Mouse (Mus musculus) heart, adult 9 months (tissue): ENCODE results near the gene Efhb.

Source experiments
- DNase-seq, 2 experiments: peaks; one replicate each; pipeline ENCODE4 v3.0.0; 2022; ENCODE audit warnings: low spot score in 2 of 2

The Efhb gene

GRCm38 (mm10) chr17:53462603-53463495 is at the start of gene Efhb:
Gene Efhb, minus strand, starts transcription at chr17:53463321.
- DNase-seq = peak; percentile 87 to 94

GRCm38 (mm10) chr17:53512311-53512951 is 49.3 kb upstream of the Efhb start:
- peak in 1 of 2 experiments; percentile 26 for DNase-seq

- DNase-seq = no peak
Measured at GRCm38 (mm10) chr17:53502966-53503365, 39.8 kb upstream of the Efhb start.

GRCm38 (mm10) chr17:53489007-53489378 is 25.9 kb upstream of the Efhb start:
- DNase-seq = no peak

- DNase-seq = no peak
Measured at GRCm38 (mm10) chr17:53488291-53489006, 25.3 kb upstream of the Efhb start.

- DNase-seq = no peak
Measured at GRCm38 (mm10) chr17:53480433-53480832, 17.3 kb upstream of the Efhb start.

- peak; percentile 58 to 63 for DNase-seq
Measured at GRCm38 (mm10) chr17:53479604-53480041, 16.5 kb upstream of the Efhb start.

GRCm38 (mm10) chr17:53478858-53479603 is 15.9 kb upstream of the Efhb start, which contains the start of gene Rab5a:
Gene Rab5a, plus strand, starts transcription at chr17:53479234.
- peak; percentile 100 for DNase-seq

- DNase-seq = no peak
Measured at GRCm38 (mm10) chr17:53478066-53478857, 15.1 kb upstream of the Efhb start.

GRCm38 (mm10) chr17:53468697-53469096 is 5.6 kb upstream of the Efhb start:
- DNase-seq = no peak

- DNase-seq = no peak
Measured at GRCm38 (mm10) chr17:53465569-53465968, 2.4 kb upstream of the Efhb start.

GRCm38 (mm10) chr17:53463496-53463840 is 347 bp upstream of the Efhb start:
- DNase-seq = no peak

GRCm38 (mm10) chr17:53456742-53457141 is 6.4 kb downstream of the Efhb start:
- DNase-seq = no peak

GRCm38 (mm10) chr17:53456152-53456551 is 7.0 kb downstream of the Efhb start:
- DNase-seq = no peak

- peak in 1 of 2 experiments; percentile 10 for DNase-seq
Measured at GRCm38 (mm10) chr17:53402689-53403306, 60.3 kb downstream of the Efhb start.

- DNase-seq = no peak
Measured at GRCm38 (mm10) chr17:53393201-53393600, 69.9 kb downstream of the Efhb start.

GRCm38 (mm10) chr17:53389507-53389906 is 73.6 kb downstream of the Efhb start:
- DNase-seq = no peak

GRCm38 (mm10) chr17:53387581-53388473 is 75.3 kb downstream of the Efhb start:
- DNase-seq = no peak

- DNase-seq = no peak
Measured at GRCm38 (mm10) chr17:53386863-53387262, 76.3 kb downstream of the Efhb start.
